Mouse (Mus musculus) CH12.LX (cell line): ENCODE data around the gene Ptprk. TPM values are rescaled to one million over a fixed set of nuclear protein-coding genes. Genes with fewer than 3 reads are reported as not detected.

ENCODE experiments used
- DNase-seq: peaks from one replicate; pipeline ENCODE4 v3.0.0-alpha.2; 2013; ENCODE audit errors: extremely low read depth
- H3K27ac ChIP-seq: 2 replicates; pipeline ENCODE4 v1.5.1; 2012; ENCODE audit warnings: low read depth, mild to moderate bottlenecking, control low read depth, moderate library complexity; ENCODE audit not compliant: insufficient read depth
- H3K27me3 ChIP-seq: replicated peaks from 2 replicates; pipeline ENCODE3; 2012; ENCODE audit warnings: inconsistent platforms
- H3K36me3 ChIP-seq, 2 experiments: replicated peaks in 1 of 2; 2 replicates each; pipeline versions ENCODE3 to v1.6.1; 2012; ENCODE audit warnings: inconsistent platforms in 1 of 2, low read length in 1 of 2, mild to moderate bottlenecking in 1 of 2, mixed read lengths in 1 of 2, moderate library complexity in 1 of 2; ENCODE audit not compliant: control insufficient read depth in 1 of 2, insufficient read depth in 1 of 2
- H3K4me1 ChIP-seq, 2 experiments: 2 replicates each; pipeline ENCODE4 v1.6.1; 2012; ENCODE audit warnings: inconsistent platforms in 1 of 2, moderate library complexity in 1 of 2; ENCODE audit not compliant: insufficient read depth in 2 of 2, control insufficient read depth in 1 of 2
- H3K4me2 ChIP-seq: 2 replicates; pipeline ENCODE4 v1.6.1; 2012; ENCODE audit warnings: low read depth, mild to moderate bottlenecking, control low read depth; ENCODE audit not compliant: poor library complexity, insufficient read depth, severe bottlenecking
- H3K4me3 ChIP-seq, 3 experiments: fragments of 150-350 bp in 1 of 3; sonication (generic) in 1 of 3; replicated peaks in 1 of 3; 2 replicates each; pipeline versions ENCODE3 to v1.5.1; 2011 to 2012; ENCODE audit warnings: low read depth in 2 of 3, low read length in 2 of 3, mild to moderate bottlenecking in 2 of 3, moderate library complexity in 2 of 3, control low read depth in 1 of 3, improper control_type of control experiment in 1 of 3, inconsistent platforms in 1 of 3, mixed read lengths in 1 of 3; ENCODE audit not compliant: poor library complexity in 1 of 3
- H3K79me2 ChIP-seq: replicated peaks from 2 replicates; pipeline ENCODE4 v1.6.1; 2012; ENCODE audit warnings: mild to moderate bottlenecking, moderate library complexity; ENCODE audit not compliant: control insufficient read depth, poor library complexity, insufficient read depth, severe bottlenecking; ENCODE audit errors: extremely low read depth
- H3K9ac ChIP-seq: 2 replicates; pipeline ENCODE4 v1.6.1; 2012; ENCODE audit warnings: low read depth, mild to moderate bottlenecking, control low read depth, moderate library complexity; ENCODE audit not compliant: insufficient read depth
- H3K9me3 ChIP-seq: replicated peaks from 2 replicates; pipeline ENCODE3; 2012; ENCODE audit warnings: low read length, inconsistent platforms, mixed read lengths
- CHD1 ChIP-seq: IDR thresholded peaks from 2 replicates; pipeline ENCODE4 v1.6.1; 2012; ENCODE audit warnings: low read depth, low read length, improper control_type of control experiment, inconsistent platforms
- CTCF ChIP-seq, 2 experiments: IDR thresholded peaks in 1 of 2; conservative IDR thresholded peaks in 1 of 2; 2 replicates each; pipeline ENCODE4 v1.5.1; 2011 to 2012; ENCODE audit warnings: low read depth in 2 of 2, low read length in 2 of 2, improper control_type of control experiment in 1 of 2, inconsistent platforms in 1 of 2, mild to moderate bottlenecking in 1 of 2, moderate library complexity in 1 of 2
- ELF1 ChIP-seq: IDR thresholded peaks from 2 replicates; pipeline ENCODE4 v1.6.1; 2014; ENCODE audit warnings: low read depth, mild to moderate bottlenecking, inconsistent platforms, low read length, improper control_type of control experiment
- EP300 ChIP-seq: IDR thresholded peaks from 2 replicates; pipeline ENCODE4 v1.6.1; 2011; ENCODE audit warnings: low read length, improper control_type of control experiment
- IRF4 ChIP-seq: IDR thresholded peaks from 2 replicates; pipeline ENCODE4 v1.6.1; 2014; ENCODE audit warnings: low read depth, mild to moderate bottlenecking, inconsistent platforms, low read length, improper control_type of control experiment
- JUN ChIP-seq: IDR thresholded peaks from 2 replicates; pipeline ENCODE4 v1.6.1; 2011; ENCODE audit warnings: low read depth, mild to moderate bottlenecking, low read length, improper control_type of control experiment, moderate library complexity; ENCODE audit not compliant: insufficient read depth
- JUND ChIP-seq: conservative IDR thresholded peaks from 2 replicates; pipeline ENCODE4 v1.6.1; 2011; ENCODE audit warnings: low read depth, low read length, improper control_type of control experiment
- MAFK ChIP-seq: IDR thresholded peaks from 2 replicates; pipeline ENCODE4 v1.6.1; 2011; ENCODE audit warnings: low read length, improper control_type of control experiment; ENCODE audit not compliant: insufficient replicate concordance
- MAX ChIP-seq: IDR thresholded peaks from 2 replicates; pipeline ENCODE4 v1.6.1; 2011; ENCODE audit warnings: low read length, improper control_type of control experiment
- MEF2A ChIP-seq: IDR thresholded peaks from 2 replicates; pipeline ENCODE4 v1.6.1; 2014; ENCODE audit warnings: low read depth, mild to moderate bottlenecking, inconsistent platforms, low read length, improper control_type of control experiment, borderline replicate concordance
- MXI1 ChIP-seq: IDR thresholded peaks from 2 replicates; pipeline ENCODE4 v1.6.1; 2011; ENCODE audit warnings: mild to moderate bottlenecking, low read depth, low read length, improper control_type of control experiment
- MYC ChIP-seq: IDR thresholded peaks from 2 replicates; pipeline ENCODE4 v1.6.1; 2011; ENCODE audit warnings: low read depth, mild to moderate bottlenecking, improper control_type of control experiment, low read length
- NELFE ChIP-seq: IDR thresholded peaks from 2 replicates; pipeline ENCODE4 v1.6.1; 2011; ENCODE audit warnings: low read depth, low read length, improper control_type of control experiment
- POLR2AphosphoS2 ChIP-seq: IDR thresholded peaks from 2 replicates; pipeline ENCODE4 v1.6.1; 2011; ENCODE audit warnings: low read depth, low read length, improper control_type of control experiment
- RCOR1 ChIP-seq: conservative IDR thresholded peaks from 2 replicates; pipeline ENCODE4 v1.6.1; 2012; ENCODE audit warnings: low read depth, mild to moderate bottlenecking, inconsistent platforms, low read length, improper control_type of control experiment
- SIN3A ChIP-seq: IDR thresholded peaks from 2 replicates; pipeline ENCODE4 v1.6.1; 2012; ENCODE audit warnings: low read length, improper control_type of control experiment, inconsistent platforms
- TBP ChIP-seq: conservative IDR thresholded peaks from 2 replicates; pipeline ENCODE4 v1.6.1; 2011; ENCODE audit warnings: low read depth, low read length, improper control_type of control experiment
- TCF12 ChIP-seq: IDR thresholded peaks from 2 replicates; pipeline ENCODE4 v1.6.1; 2014; ENCODE audit warnings: low read depth, mild to moderate bottlenecking, inconsistent platforms, low read length, improper control_type of control experiment
- USF1 ChIP-seq: IDR thresholded peaks from 2 replicates; pipeline ENCODE4 v1.6.1; 2014; ENCODE audit warnings: low read depth, mild to moderate bottlenecking, inconsistent platforms, low read length, improper control_type of control experiment
- USF2 ChIP-seq: conservative IDR thresholded peaks from 2 replicates; pipeline ENCODE4 v1.6.1; 2011; ENCODE audit warnings: low read depth, low read length, improper control_type of control experiment
- ZC3H11A ChIP-seq: IDR thresholded peaks from 2 replicates; pipeline ENCODE4 v1.6.1; 2012; ENCODE audit warnings: low read depth, mild to moderate bottlenecking, inconsistent platforms, low read length, improper control_type of control experiment
- ZKSCAN1 ChIP-seq: IDR thresholded peaks from 2 replicates; pipeline ENCODE4 v1.6.1; 2012; ENCODE audit warnings: low read depth, inconsistent platforms, low read length, improper control_type of control experiment, borderline replicate concordance
- ZNF384 ChIP-seq: IDR thresholded peaks from 2 replicates; pipeline ENCODE4 v1.6.1; 2012; ENCODE audit warnings: low read depth, low read length, improper control_type of control experiment, inconsistent platforms
- dilution Hi-C: fragments of 300-500 bp; cut with MboI; formaldehyde crosslinking; loops from 2 replicates; pipeline ENCODE4 v1.14.3; 2020; ENCODE audit warnings: low sequenced_read_pairs; ENCODE audit not compliant: extremely low pct_unique_long_range_greater_than_20kb, extremely low pct_ligation_motif_present
- in situ Hi-C: fragments of 300-500 bp; cut with MboI; formaldehyde crosslinking; loops from 3 replicates; pipeline ENCODE4 v1.14.3; 2019; ENCODE audit warnings: low sequenced_read_pairs, low pct_ligation_motif_present, low pct_unique_long_range_greater_than_20kb, mixed read lengths
- polyA plus RNA-seq: library from polyadenylated mRNA; unstranded; fragments of >175 nt; gene quantifications from 2 replicates; pipeline ENCODE4 v1.2.1, GENCODE M21; 2012; ENCODE audit warnings: low read depth; ENCODE audit not compliant: insufficient read length
- total RNA-seq, 2 experiments: library from RNA; depleted of rRNA; stranded (reverse); fragments of 300-350 nt in 1 of 2; fragments of >200 nt in 1 of 2; gene quantifications; 2 replicates each; pipeline ENCODE4 v1.2.3; 2012 to 2014

Gene Ptprk
- total and polyA plus RNA-seq, 3 experiments = not detected

DNA sequence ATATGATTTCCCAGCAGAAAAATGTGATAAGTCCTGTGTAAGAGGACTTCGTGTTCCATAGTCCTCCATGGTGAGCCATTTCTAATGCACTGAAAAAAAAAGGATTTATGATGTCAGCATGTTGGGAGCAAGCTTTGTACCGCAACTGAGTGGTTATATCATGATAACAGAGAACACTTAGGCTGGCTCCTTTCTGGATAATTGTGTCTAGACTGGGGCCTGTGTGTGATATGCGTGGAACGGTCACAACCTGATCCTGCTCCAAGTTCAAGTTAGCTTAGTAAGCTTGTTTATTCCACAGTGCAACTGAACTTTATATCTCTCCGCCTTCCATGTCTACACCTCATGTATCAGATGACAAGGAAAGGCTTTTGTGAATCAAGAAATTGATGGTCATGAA lies 260.6 kb downstream of the Ptprk start:
- H3K27ac ChIP-seq = no peak overlapping the region
- TF ChIP-seq MYC (no peak), ELF1 (no peak), MAX (no peak), JUN (no peak), EP300 (no peak), ZC3H11A (no peak), USF1 (no peak), NELFE (no peak), USF2 (no peak), IRF4 (no peak), ZKSCAN1 (no peak), TCF12 (no peak), MAFK (no peak), TBP (no peak), CHD1 (no peak), ZNF384 (no peak), SIN3A (no peak), MEF2A (no peak)
- no peak overlapping the region for H3K4me2 ChIP-seq
- peaks cover 3% of the 10 kb centered on the region for H3K9me3 ChIP-seq
- no peaks in the 10 kb centered on the region for H3K4me1 ChIP-seq
- H3K79me2 ChIP-seq = no peaks in the 10 kb centered on the region
- no peaks in the 10 kb centered on the region for H3K36me3 ChIP-seq
- H3K4me3 ChIP-seq = no peak overlapping the region
- dilution Hi-C loops = no loop called here
- DNase-seq = no peak
- in situ Hi-C loops = no loop called here
- H3K27me3 ChIP-seq = no peaks in the 10 kb centered on the region
- no peak overlapping the region for H3K9ac ChIP-seq

DNA sequence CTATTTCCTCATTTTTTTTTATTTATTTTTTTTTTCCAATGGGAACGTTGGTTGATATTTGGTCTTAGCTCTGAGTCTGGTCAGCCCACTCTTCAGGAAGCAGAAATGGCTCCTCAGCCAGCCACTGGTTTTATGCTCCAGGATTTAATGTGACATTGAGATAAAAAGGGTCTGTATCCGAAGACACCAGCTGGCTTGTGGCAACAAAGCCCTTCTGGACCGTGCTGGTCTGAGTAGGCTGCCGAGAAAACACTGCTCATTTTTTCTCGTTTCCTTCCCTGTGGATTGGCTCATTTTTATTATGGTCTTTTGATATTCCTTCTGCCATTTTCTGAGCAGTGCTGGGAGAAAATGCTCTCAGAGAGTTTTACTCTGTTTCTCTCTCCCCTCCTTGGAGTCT lies 263.9 kb downstream of the Ptprk start:
- Histone ChIP-seq H3K4me1 (no peaks in the 10 kb centered on the region), H3K4me2 (no peak overlapping the region), H3K36me3 (no peaks in the 10 kb centered on the region), H3K9me3 (no peaks in the 10 kb centered on the region), H3K27me3 (no peaks in the 10 kb centered on the region), H3K9ac (no peak overlapping the region), H3K79me2 (no peaks in the 10 kb centered on the region), H3K27ac (no peak overlapping the region), H3K4me3 (no peak overlapping the region)
- in situ Hi-C loops (no loop called here), dilution Hi-C loops (no loop called here)
- DNase-seq = no peak
- TF ChIP-seq ZKSCAN1 (no peak), CTCF (conservative IDR thresholded peaks at IDR 0.05 in 1 of 2, IDR thresholded peaks at IDR 0.05 in 1 of 2; ENCODE audit: low read depth in 2 of 2, low read length in 2 of 2) (no peak), MXI1 (no peak), MAX (no peak), POLR2AphosphoS2 (no peak), MAFK (no peak), MYC (no peak), JUND (no peak), RCOR1 (no peak)
